Mouse (Mus musculus): ENCODE data around the gene Dcaf7.

DNA sequence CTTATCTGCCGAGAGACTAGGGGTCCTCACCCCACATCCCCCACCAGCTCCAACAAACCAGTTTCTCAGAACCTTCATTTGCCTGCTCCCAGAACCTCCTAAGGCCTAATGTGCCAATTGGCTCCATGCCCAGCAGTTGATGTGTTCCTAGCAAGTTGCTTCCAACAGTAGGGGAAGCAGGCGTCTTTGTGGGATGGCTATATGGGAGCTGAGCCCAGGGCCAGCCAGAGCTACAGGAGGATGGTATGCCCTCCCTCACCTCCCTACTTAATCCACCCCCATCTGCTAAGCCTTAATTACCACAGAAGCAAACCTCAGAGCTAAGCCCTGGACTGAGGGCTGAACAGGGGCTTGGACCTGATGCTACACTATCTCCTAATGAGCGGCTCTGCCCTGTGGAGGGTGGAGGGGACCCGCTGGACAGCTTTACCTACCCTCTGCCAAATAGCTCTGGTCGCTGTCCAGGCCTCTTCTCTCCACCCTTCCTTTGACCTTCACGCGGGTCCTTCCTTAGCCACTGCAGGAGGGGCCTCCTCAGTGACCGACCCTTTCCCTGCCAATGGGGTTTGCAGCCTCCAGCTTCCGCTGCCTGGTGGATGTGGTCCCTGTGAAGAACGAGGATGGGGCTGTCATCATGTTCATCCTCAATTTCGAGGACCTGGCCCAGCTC is 23.0 kb upstream of the Dcaf7 start:
- no peak for TF ChIP-seq CTCF (IDR thresholded peaks at IDR 0.05; ENCODE audit: borderline replicate concordance, extremely low read depth, insufficient read depth, insufficient read length)
- TF ChIP-seq POLR2A (IDR thresholded peaks at IDR 0.05; ENCODE audit: borderline replicate concordance, extremely low read depth, insufficient read depth, insufficient read length, poor library complexity, severe bottlenecking): no peak
